Mouse (Mus musculus) naive thymus-derived CD4-positive, alpha-beta T cell, adult 2 months (primary cell): Measurements from ENCODE around the gene Tmem220.

Experiments
- DNase-seq: peaks from one replicate; pipeline ENCODE4 v3.0.0-alpha.2; 2011; ENCODE audit warnings: low read depth

Gene Tmem220

DNA sequence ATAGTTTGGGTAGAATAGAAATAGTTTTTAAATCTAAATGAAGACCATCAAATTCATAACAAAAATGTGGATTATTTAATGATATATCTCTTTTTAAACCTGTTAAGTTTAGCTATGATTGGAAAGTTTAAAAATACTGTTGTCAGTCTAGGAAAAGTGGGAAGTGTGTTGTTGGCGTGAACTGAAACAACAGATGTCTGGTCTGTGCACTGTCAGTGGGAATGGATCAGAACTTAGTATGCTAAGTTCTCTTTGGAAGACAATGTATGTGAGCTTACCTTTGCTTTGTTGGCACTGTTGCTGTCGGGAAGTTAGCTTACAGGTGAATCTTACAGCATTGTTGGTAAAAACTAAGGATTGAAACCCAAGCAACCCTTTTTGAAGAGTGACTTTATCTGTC, 36.4 kb downstream of the Tmem220 start:
- no peak for DNase-seq

DNA sequence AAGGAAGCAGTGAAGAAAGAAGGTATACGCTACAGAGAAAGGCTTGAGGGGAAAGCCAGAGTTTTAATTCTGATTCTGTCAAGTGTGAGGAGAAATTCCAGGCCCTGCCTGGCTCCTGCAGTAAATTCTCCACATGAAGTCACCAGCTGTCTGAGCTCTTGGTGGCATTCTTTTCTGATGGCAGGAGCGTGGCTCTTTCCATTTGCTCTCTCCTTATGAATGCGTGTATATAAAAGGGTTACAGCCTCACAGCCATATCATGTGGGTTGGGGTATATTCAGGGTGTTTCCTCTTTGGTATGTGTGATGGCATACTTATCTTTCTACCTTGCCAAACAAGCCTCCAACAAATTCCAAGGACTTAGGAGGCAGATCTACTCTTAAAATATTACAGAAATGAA, 37.8 kb downstream of the Tmem220 start:
- DNase-seq, result no peak

DNA sequence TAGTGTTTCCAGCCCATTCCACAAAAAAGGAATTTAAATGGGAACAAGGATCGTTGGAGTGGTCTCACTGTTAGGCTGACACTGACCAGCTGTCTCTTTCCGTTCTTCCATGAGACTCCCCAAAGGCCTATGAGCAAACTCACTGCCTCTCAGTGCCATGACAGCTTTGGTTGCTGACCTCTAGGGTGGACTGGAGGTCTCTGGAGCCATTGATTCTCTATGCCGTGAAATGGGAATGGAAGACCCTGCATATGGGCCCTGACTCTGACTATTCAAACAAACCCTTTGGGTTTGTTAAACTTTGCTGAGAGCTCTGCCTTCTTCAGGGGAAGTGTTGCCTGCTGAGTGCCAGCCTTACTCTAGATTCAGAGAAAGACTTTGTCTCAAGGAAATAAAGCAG, 42.8 kb downstream of the Tmem220 start:
- no peak for DNase-seq

DNA sequence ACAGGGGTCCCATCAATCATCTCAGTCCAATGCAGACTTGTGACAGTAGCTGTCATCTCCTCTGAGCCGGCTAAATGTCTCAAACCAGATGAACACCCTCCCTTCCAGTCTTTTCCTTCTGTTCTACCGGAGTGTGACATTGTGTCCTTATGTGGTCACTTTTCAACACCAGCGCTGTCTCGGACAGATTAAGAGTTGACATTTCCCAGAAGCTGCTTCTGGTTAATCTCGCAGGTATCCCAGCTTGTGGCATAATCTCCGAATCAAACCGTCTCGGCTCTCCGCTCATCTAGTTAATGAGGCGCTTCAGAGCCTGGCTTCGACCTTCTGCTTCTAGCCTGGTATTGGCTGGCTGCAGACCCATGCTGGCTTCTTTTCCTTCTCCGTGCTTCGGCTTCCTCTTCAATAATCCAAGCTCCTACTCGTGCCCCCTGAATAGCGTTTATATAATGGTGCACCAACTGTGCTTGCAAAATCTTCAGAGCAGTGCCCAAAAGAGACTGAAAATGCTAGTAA, 47.7 kb downstream of the Tmem220 start:
- no peak for DNase-seq

DNA sequence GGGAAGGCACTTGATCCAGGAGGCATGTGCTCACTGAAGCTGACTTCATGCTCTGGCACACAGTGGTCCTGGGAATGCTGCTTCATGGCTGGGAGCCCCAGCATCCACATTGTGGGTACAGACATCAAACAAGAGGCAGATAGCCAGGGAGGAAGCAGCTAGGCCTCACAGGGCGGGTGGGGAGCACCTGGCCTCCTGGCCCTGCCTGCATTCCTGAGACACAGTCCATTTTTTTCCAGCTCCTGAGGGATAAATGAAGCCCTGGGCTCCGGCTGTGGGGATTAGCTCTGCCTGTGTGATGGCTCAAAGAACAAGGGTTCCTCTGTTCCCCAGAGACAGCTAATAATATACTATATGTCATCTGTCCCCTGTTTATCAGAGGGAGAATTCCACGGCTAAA, 50.1 kb downstream of the Tmem220 start:
- DNase-seq, result no peak

DNA sequence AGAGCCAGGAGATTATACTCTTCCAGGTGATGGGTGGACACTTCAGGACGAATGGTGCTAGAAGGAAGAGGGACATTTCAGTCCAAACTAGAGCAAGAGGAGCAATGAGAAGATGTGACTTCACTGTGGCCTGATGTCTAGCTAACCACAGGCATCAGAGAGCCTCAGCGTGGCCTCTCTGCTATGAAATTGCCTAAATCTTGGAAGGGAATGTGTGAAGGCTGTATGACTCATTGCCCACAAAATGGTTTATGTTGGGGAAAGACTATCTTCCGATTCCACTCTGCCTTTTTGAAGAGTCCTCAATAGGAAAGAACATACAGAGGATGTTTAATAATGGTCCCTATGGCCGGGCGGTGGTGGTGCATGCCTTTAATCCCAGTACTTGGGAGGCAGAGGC, 51.8 kb downstream of the Tmem220 start:
- DNase-seq, result no peak

DNA sequence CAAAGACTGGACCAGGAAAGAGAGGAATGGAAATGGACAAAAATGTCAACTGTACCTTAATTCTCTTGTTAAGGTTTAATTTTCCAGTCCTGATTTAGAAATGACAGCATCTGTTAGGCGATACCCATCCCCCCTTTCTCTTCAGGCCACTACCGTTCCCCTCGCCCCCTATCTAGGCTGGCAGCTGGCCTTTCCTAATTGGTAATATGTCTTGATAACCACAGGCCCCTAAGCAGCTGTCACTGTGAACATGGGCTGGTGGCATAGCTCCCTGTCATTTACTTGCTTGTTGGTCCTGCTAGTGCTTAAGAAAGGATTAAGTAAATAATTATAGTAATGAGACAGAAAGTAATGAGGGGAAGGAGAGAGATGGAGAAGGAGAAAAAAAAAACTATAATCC, 52.5 kb downstream of the Tmem220 start:
- no peak for DNase-seq

DNA sequence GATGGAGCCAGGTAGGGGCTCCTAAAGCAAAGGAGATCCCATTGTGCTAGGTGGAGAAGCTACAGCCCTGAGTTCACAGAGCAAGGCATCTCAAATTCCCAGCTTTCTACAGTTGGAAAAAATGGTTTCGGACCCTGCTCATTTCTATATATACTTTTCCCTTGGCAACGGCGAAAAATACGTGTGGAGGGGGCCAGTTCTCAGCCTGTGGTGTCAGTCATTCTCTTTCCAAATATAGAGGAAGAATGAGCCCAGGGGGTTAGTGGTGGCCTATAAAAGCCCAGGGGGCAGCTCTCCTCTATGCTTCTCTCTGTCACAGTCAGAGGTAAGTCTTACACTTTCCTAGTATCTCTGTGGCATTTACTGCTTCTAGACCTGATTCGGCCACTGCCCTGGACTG, 53.0 kb downstream of the Tmem220 start, which contains the start of gene Myh3:
Myh3 (plus strand) TSS at position 301 of the 400 bp plus-strand sequence.
- no peak for DNase-seq

DNA sequence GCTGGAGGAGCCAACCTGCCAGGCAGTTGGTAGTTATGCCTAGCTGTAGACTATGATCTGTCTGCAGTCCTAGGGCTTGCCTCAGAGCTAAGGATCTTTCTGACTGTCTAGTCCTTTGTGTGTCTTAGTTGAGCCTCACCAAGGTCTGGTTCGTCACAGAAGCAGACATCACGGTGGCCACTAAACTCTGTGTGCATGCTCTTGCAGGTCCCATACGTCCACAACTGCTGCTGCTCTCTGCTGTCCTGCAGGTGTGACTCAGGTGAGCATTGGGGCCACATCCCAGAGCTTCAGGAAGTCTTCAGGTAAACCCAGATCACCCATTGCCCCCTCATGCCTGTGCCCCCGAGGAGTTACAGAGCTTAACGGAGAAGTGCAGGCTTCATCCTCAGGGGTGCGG, 53.9 kb downstream of the Tmem220 start:
- DNase-seq, result no peak

DNA sequence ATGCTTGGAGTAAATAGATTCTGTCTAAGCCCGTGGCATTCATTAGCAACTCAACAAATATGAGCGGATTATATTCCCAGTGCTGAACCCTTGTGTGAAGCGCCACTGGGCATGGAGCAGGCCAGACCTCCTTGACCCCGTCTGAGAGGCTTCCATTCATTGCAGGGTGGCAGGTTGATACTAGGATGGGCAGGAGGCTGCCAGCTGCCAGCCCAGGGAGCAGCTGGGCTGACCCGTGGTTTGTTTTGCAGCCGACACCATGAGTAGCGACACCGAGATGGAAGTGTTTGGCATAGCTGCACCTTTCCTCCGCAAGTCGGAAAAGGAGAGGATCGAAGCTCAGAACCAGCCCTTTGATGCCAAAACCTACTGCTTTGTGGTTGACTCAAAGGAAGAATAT, 54.8 kb downstream of the Tmem220 start:
- no peak for DNase-seq

DNA sequence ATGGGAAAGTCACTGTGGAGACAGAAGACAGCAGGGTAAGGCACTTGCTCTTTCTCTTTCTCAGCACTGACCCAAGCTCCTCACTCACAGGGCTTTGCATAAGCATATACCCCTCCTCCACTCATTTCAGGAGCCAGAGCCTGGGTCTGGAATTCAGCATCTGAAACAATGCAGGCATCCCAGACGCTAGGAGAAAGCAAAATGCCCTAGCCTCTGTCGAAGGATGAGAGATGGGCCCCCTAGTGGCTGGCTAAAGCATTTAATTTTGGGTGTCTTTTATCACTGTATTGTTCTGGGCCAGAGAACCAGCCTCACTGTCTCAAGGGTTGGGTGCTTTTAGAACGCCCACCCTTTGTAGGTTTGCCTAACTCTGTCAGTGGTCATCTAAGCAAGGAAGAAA, 55.2 kb downstream of the Tmem220 start:
- peak; percentile 63 for DNase-seq

DNA sequence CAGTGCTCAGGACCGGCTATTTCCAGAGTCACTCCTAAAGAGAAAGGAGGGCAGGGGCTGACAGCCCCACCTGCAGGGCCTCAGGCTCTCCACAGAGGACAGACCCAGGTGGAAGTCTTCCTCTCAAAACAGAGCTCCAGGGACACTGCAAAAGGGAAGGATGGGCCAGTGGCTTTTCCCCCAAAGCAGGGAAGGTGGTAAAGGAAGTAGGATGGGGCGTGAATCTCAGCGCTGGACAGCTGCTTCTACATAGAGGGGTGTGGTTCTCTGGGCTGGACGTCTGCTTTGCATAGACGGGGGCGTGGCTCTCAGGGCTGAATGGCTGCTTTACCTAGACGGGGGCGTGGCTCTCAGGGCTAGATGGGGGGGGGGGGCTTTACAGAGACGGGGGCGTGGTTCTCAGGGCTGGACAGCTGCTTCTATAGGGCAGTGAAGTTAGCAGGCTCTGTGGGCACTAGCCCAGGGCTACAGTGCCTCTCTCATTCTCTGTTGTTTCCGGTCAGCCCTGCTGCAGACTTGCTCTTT, 56.2 kb downstream of the Tmem220 start:
- DNase-seq, result no peak

DNA sequence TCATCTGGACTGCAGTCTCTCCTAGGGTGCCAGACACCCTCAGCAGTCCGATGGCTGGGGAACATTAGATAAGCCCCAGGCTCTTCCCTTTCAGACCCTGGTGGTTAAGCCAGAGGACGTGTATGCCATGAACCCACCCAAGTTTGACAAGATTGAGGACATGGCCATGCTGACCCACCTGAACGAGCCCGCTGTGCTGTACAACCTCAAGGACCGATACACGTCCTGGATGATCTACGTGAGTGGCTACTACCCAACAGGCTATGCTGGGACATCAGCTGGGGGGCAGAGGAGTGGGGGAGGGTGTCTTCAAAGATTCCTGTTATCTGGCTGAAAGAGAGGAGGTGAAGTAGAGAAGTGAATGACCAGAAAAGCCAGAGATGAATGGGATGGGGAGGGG, 57.2 kb downstream of the Tmem220 start:
- no peak for DNase-seq

DNA sequence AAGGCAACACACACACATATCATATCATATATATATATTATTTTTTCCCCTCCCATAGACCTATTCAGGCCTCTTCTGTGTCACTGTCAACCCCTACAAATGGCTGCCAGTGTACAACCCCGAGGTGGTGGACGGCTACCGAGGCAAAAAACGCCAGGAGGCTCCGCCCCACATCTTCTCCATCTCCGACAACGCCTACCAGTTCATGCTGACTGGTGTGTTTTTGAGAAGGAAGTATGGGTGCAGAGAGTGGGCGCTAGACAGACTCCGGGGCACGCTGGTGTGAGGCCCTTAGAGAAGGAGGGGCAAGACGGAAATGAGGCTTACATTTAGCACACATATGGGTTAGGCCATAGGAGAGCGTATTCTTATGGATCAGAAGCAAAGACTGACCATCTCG, 57.8 kb downstream of the Tmem220 start:
- DNase-seq, result no peak

DNA sequence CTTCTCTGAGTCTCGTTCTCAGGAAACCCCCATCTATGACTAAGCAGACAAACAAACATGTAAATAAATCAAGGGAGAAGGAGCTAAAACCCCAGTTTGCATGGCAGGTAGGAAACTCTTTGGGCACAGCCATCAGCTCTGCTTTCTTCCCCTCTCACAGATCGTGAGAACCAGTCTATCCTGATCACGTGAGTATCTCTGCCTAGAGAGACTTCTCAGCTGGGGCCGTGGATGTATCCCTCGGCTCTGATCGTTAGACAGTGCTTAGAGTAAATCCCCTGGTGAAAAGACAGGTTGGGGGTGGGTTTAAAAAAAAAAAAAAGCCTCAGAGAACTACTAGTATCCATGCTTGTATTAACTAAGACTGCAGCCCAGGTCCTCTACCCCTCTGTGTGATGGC, 58.3 kb downstream of the Tmem220 start:
- DNase-seq, result no peak

DNA sequence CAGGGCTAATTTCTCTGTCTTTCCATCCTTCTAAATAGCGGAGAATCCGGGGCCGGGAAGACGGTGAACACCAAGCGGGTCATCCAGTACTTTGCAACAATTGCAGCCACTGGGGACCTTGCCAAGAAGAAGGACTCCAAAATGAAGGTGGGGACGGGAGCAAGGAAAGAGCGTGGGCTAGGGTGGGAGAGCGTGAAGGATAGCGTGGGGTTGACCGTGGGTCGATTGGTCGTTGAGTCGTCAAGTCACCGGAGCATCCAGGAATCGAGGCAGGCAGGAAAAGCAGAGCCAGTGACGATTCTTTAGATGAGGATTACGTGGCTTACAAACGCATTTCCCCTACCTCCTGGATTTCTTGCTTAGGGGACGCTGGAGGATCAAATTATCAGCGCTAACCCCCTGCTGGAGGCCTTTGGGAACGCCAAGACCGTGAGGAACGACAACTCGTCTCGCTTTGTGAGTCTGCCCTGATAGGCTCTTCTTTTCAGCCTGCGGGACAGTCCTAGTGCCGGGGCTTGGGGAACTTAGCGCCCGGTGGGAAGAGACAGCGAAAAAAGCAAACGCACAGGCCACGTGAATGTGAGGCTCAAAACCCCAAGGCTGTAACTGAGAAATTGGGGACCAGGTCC, 58.9 kb downstream of the Tmem220 start:
- no peak for DNase-seq
